Mouse (Mus musculus): ENCODE measurements around the gene 2410002F23Rik.
"Not testable (repeated sequence)": the region's sequence is repeated elsewhere in the genome, so short reads cannot be mapped to it uniquely, and the experiment has no call there.

2410002F23Rik gene

DNA sequence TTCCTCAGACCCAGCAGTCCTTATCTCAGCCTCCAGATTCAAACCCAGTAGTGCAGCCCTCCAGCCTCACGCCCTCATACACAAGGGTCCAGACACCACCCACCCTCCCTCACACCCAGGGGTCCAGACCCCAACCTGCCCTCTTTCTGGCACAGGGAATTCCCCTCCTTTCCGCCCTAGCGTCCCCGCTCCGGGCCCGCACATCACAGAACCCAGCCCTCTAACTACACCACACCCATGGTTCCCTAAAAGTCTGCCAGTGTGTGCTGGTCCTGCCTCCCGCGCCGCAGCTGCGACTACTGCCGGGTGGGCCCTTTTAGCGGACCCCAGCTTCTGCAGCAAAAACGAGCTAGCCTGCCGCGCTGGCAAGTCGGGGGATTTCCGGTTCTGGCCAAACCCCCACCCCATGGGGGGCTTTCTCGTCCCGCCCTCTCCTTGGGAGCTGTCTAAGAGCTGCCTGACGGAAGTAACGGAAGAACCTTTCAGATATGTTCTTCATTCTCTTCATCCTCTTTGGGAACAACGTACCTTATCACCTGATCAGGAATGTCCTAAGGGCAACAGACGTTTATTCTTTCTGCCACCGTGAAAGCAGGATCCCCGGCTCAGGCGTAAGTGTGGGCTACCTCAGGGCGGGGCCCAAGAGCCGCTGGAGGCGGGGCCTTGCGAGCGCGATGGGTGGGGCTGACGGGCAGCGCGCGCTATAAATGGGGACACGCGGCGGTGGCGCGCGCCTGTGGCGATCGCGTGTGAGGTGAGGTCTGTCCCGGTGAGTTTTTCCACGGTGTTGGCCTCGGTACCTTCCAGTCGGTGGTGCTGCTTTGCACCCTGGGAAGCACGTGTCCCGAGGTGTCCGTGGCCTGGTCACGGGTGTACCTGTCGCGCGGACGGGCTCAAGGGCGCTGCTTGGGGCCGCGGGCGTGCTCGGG, at the start of gene 2410002F23Rik, which contains the start of gene 1700028J19Rik:
2410002F23Rik (plus strand) TSS at position 668 of the 929 bp plus-strand sequence.
1700028J19Rik (minus strand) TSS at position 641 of the 929 bp plus-strand sequence.
- DNase-seq (ENCODE audit: low read depth, low spot score), result peak; percentile 85

DNA sequence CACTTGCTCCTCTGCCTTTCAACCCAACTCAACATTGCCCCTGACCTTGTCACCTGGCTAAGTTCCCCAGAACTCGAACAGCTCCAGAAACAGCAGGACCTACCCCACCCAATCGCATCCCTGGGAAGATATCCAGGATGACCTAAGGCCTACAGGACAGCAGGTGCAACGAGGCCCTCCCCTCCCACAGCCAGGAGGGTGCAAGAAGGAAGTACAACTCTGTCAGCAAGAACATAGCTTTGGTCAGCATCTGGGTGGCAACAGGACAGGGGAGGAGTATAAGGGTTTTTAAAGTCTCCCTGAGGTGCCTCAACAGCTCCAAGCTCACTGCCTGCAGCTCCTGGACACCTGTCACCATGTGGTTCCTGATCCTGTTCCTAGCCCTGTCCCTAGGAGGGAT, 48.6 kb upstream of the 2410002F23Rik start, which contains the start of gene Klk1b3:
Klk1b3 (plus strand) TSS at position 301 of the 400 bp plus-strand sequence.
- DNase-seq (ENCODE audit: low read depth, low spot score), result no peak

DNA sequence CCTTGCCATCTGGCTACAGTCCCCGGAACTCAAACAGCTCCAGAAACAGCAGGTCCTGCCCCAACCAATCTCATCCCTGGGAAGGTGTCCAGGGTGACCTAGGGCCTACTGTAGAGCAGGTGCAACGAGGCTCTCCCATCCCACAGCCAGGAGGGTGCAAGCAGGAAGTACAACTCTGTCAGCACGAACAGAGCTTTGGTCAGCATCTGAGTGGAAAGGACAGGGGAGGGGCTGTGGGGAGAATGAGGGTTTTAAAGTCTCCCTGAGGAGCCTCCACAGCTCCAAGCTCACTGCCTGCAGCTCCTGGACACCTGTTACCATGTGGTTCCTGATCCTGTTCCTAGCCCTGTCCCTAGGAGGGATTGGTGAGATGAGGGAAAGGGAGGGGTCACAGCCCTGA, 39.4 kb upstream of the 2410002F23Rik start, which contains the start of gene Klk1b4:
Klk1b4 (plus strand) TSS at position 301 of the 400 bp plus-strand sequence.
- DNase-seq (ENCODE audit: low read depth, low spot score), result not testable (repeated sequence)

DNA sequence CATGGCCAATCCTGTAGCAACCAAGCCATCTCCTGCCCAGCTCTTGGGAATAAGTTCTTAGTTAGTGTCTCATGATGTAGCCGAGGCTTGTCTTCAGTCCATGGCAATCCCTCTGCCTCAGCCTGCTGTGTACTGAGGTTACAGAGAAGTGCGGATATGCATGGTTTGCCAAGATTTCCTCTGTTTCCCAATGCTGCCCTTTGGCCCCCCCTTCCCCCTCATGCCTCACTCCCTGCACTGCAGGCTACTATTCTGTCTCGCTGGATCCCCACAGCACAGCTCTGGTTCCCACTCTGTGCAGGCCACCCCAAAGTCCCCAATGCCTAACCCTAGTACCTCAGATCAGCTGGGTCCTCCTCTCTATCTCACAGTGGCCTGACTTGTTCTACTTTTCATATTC, 38.2 kb upstream of the 2410002F23Rik start:
- DNase-seq (ENCODE audit: low read depth, low spot score), result no peak

DNA sequence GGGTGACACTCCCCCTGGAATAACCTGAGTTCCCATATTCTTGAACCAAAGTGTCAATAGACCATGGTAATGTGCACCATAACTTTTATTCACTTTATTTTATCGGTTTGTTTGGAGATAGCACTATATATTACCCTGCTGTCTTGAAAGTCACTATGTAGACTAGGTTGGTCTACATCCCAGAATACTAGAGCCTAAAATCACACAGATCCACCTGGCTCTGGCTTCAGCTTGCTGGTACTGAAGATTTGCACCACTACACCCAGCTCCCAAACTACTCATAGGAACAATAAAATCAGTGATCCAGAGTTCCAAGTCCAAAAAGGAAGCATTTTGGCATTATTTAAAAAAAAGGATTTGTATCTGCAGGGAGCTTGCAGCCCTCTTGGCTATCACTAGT, 30.9 kb upstream of the 2410002F23Rik start, which contains the start of gene Klk1b5:
Klk1b5 (plus strand) TSS at position 301 of the 400 bp plus-strand sequence.
- DNase-seq (ENCODE audit: low read depth, low spot score), result no peak

DNA sequence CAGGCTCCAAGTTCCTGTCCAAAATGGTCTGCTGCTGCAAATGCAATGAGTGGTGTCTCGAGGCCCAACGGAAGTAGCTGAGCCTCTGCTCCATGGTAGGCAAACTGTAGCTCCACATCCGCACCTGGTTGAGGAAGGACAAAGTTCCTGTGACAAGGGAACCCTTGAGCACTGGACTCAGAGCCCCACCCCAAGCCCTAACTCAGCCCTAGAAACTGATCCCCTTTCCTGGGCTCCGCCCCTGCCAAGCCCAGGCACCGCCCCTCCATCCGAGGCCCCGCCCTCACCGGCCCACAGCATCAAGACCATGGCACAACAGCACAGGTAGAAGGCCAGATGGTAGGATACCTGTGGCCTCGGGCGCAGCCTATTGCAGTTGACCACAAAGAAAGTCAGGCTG, 24.9 kb upstream of the 2410002F23Rik start:
- not testable (repeated sequence) for DNase-seq (ENCODE audit: low read depth, low spot score)

DNA sequence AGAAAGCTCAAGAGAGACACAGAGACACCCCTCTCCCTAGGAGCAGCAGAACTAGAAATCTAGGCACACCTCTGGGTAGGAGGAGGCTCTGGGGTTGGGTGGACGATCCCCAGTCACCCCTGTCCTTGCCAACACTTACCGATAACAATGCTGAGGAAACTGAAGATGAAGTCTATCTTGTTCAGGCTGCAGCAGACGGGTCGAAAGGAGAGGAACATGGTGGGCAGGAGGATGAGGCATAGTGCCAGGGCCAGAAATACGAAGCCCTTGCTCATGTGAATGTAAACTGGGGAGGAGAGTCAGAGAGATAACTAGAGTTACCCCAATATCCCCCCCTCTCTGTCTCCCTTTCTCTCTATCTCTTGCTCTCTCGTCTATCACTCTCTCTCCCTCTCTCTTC, 24.2 kb upstream of the 2410002F23Rik start:
- not testable (repeated sequence) for DNase-seq (ENCODE audit: low read depth, low spot score)

DNA sequence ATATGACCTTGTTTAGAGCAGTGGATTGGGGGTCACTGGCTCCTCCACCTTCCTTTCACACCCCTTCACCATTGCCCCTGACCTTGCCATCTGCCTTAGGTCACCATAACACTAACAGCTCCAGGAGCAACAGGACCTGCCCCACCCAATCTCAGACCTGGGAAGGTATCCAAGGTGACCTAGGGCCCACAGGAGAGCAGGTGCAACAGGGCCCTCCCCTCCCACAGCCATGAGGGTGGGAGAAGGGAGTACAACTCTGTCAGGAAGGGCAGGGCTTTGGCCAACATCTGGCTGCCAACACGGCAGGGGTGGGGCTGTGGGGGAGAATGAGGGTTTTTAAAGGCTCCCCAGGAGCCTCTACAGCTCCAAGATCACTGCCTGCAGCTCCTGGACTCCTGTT, 21.4 kb upstream of the 2410002F23Rik start, which contains the start of gene Klk1:
Klk1 (plus strand) TSS at position 285 of the 400 bp plus-strand sequence.
- DNase-seq (ENCODE audit: low read depth, low spot score), result no peak

DNA sequence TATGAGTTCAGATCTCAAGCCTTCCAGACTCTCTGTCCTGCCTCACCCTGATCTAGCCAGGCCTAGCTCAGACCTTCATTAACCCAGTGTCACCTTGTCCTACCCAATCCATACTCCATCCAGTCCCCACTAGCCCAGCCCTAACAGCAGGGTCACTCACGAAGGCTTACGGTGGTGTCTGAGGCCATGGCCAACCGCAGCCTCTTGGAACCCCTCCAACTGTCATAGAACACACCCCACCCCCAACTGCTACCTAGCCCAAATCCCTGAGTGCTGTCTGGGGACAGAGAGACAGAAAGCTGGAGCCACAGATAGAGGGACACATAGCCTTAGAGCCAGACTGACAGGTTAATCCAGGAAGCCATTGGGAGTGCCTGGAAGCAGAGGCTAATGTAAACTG, 10.6 kb upstream of the 2410002F23Rik start, which contains the start of gene Gm36864:
Gm36864 (plus strand) TSS at position 269 of the 400 bp plus-strand sequence.
- no peak for DNase-seq (ENCODE audit: low read depth, low spot score)

DNA sequence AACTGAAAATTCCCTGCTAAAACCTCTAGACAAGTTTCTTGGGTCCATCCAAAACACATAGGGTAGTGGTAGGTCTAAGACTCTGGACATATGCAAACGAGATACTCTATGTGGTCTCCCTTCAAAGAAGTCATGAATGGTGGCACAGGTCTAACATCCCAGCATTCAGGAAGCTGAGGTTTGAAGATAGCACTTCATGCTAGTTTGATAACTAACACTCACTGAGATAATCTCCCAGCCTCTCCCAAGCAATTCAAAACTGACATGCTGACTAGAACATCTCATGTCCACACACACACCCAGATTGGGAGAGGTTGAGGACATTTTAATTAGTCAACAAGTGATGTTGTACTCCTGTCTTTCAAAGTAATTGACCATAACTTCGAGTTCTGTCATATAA, 6.6 kb upstream of the 2410002F23Rik start:
- no peak for DNase-seq (ENCODE audit: low read depth, low spot score)

DNA sequence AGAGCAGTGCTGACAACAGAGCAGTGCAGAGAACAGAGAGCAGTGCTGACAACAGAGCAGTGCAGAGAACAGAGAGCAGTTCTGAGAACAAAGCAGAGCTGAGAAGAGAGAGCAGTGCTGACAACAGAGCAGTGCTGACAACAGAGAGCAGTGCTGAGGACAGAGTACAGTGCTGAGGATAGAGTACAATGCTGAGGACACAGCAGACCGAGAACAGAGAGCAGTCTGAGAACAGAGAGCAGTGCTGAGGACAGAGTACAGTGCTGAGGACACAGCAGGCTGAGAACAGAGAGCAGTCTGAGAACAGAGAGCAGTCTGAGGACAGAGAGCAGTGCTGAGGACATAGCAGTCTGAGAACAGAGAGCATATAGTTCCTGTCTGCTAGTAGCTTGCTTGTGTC, 5.8 kb upstream of the 2410002F23Rik start:
- no peak for DNase-seq (ENCODE audit: low read depth, low spot score)

DNA sequence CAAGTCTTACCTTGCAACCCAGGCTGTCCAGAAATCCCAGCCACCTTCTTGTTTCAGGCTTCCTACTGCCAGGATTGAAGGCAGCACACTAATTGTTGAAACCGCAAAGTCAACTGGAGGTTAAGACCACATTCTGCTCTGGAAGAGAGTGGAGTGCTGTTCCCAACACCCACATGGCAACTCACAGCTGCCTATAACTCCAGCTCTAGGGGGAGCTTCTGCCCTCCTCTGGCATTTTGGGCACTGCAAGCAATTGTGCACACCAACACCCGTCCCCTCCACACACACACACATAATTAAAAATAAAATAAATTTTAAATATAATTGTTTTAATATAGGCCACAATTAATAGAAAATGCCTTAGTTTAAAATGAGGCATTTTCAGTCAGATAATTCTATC, 5.4 kb upstream of the 2410002F23Rik start:
- DNase-seq (ENCODE audit: low read depth, low spot score), result no peak

DNA sequence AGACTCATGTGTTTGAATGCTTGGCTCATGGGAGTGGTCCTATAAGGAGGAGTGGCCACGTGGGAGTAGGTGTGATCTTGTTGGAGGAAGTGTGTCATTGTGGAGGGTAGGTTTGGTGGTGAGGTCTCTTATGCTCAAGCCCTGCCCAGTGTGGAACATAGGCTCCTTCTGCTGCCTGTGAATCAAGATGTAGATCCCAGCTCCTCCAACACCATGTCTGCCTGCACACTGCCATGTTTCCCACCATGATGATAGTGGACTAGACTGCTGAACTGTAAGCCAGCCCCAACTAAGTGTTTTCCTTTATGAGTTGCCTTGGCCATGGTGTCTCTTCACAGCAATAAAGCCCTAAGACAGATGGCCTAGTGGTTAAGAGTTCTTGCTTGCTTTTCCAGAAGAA, 2.4 kb upstream of the 2410002F23Rik start:
- no peak for DNase-seq (ENCODE audit: low read depth, low spot score)

DNA sequence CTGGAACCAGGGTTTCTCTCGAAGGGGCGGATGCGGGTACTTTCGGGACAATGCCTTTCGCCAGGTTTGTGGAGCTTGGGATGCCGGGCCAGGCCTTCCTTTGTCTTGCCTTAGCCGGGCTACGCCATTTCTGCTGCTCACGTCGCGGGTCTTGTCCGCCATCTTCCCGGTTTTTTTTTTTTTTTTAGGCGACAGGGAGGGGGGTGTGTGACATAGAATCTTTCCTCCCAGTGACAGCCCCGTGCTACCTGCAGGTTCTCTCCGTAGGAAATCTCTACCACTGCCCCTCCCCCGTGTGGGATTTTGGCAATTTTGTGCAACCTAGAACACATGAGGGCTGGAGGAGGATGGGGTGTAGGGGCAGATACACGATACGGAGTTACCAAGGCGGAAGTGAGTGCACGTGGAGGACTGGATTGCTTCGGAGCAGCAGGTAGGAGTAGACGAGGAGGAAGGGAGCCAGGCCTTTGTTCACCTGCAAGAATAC, 505 bp downstream of the 2410002F23Rik start:
- peak; percentile 56 for DNase-seq (ENCODE audit: low read depth, low spot score)

DNA sequence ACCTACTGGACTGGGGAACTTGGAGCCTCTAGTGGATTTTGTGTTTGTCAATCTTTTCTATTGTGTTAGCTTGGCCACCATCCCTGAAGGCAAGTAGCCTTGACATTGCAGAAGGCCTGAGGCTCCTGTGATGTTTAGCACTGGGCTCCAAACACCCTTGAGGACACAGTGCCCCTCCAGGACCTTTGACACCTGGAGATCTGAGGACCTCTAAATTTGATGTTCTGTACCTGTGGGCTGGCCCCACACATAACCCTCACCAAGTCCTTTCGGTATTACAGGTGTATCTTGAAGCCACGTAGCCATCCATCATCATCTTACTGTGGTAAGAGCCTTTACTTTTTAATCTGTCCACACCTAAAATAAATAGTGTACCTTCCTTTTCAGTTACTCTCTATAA, 1.4 kb downstream of the 2410002F23Rik start:
- no peak for DNase-seq (ENCODE audit: low read depth, low spot score)

DNA sequence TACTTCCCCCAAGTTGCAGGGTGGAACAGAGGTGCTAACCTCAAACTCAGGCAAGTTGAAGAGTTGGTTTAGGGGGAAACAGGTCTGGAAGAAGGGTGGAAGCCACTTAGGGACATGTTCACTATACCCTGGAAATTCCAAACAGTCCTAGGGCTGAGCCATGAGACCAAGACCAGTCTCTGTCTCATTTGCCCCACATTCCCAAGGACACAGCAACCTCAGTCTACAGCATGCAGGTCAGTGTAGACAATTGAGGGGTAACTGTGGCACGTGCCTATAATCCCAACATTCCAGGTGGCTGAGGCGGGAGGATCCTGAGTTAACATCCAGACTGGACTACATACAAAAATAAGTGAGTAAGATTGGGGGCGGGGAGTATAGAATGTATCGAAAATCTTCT, 2.7 kb downstream of the 2410002F23Rik start:
- no peak for DNase-seq (ENCODE audit: low read depth, low spot score)

DNA sequence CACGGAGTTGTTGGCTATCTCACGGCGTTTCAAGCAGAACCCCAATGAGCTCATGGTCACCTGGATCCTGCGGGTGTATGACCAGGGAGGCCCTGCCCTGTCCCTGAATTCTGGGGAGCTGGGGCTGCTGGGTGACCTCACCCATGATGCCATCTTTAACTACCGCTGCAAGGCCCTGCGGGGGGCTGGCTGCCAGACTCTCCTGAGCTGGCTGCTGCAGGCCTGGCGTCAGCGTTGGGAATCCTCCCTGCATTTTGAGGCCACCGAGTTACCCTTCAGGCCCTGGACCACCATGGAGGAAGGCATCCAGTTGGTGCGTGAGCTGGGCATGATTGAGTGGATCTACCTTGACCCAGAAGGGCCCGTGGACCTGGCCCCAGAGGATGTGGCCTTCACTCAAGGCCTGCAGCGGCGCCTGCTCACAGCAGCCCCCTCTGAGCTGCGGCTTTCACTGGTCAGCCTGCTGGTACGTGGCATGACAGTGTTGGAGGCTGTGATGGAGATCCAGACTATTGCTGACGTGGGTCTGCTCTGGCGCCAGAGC, 4.3 kb downstream of the 2410002F23Rik start:
- not testable (repeated sequence) for DNase-seq (ENCODE audit: low read depth, low spot score)

DNA sequence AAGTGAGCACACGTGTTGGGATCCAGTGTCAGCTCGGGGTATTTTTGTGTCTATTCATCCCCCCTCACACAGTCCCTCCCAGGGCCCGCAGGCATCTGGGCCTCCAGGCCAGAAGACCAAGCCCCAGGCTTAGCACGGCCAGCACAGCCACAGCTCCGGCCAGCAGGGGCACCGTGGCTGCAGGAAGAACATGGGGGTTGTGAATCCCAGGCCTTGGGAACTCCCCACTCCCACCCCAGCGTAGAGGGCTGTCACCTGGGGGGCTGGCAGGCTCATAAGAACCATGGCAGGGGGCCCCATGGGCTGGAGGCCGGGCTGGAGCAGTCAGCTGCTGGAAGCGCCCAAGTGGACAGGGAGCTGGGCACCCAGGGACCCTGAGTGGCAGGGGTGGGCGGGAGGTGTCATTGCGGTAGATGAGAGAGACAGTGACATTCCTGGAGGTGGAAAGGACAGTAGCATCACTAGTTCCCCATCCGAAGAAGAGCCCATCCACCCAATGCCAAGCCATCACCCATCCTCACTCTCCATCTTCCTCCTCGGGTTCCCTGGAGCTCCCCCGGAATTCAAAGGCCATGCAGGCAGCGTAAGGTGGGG, 6.6 kb downstream of the 2410002F23Rik start:
- no peak for DNase-seq (ENCODE audit: low read depth, low spot score)

DNA sequence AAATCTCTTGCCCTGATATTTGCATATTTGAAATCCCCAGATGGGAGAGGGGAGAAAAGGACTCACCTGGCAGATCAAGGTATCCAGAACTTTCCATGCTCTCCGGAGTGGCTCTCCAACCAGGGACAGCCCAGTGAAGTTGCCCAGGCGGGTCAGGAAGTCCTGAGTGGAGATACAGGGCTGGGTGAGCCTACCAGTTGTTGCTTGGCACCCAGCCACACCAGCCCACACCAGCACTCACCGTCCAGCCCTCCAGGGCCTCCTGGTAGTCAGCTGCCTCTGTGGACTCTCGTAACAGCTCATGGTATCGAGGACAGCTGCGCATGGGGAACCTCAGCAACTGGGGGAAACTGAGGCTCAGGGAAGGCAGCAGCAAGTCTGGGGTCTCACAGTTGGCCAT, 8.4 kb downstream of the 2410002F23Rik start:
- DNase-seq (ENCODE audit: low read depth, low spot score), result no peak

DNA sequence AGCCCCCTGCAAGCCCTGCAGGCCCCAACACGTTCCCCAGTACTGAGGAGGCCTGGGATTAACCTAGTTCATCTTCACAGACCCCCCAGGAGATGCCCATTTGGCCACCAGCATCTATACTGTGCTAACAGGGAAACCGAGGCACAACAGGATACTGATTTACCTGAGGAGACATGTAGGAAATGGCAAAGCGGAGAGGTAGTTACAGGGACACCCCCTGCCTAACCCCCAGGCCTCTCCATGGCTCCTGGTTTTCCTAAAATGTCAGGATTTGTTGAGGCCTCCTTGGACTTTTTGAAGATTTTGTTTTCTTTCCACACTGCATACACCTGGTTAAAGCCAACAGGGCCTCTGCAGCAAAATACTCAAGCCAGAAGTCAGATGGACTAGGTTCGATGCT, 10.8 kb downstream of the 2410002F23Rik start, which contains the start of gene Acp4:
Acp4 (minus strand) TSS at position 101 of the 400 bp plus-strand sequence.
- no peak for DNase-seq (ENCODE audit: low read depth, low spot score)

DNA sequence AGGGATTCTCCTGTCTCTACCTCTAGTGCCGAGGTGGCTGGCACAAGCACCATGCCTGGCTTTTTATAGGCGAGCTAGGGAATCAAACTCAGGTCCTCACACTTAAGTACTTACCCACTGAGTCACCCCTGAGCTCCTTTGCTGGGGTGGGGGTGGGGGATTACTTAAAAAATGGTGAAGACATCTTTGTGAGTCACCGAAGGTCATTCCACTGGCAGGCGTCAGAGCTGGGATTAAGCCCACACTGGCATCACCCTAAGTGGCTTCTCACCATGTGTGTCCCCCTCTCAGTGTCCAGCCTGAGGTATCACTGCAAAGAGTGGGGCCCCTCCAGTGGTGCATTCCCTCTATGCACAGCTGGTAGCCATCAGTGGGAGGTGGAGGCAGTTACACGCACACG, 13.9 kb downstream of the 2410002F23Rik start:
- DNase-seq (ENCODE audit: low read depth, low spot score), result no peak

DNA sequence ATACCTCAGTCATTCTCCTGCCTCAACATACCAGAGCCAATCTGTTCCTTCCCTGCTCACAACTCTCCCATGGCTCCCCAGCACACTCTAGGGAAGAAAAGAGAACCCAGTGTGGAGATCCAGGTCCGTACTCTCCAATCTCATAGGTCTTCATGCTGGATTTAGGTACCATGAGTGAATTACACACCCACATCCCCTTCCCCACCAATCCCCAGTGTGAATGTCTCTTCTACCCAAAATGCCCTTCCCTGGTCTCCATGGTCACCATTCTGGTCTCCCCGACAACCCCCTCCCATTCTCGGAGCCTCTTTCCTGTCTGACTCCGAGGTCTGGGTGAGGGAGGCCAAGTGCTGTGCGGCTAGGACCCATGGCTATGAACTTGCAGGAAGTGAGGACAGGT, 14.6 kb downstream of the 2410002F23Rik start, which contains the start of gene Gm15517:
Gm15517 (plus strand) TSS at position 301 of the 400 bp plus-strand sequence.
- no peak for DNase-seq (ENCODE audit: low read depth, low spot score)
